Mouse (Mus musculus) liver, postnatal 0 days (tissue): ENCODE results near the gene Sae1. TPM values are rescaled to one million over a fixed set of nuclear protein-coding genes. Genes with fewer than 3 reads are reported as not detected.

Source experiments
- ATAC-seq: fragments of 200-750 bp; cut with Nextera tagmentation; 2 replicates; pipeline ENCODE4 v1.8.0; 2017; ENCODE audit warnings: mild to moderate bottlenecking, moderate library complexity
- DNase-seq: peaks from one replicate; pipeline ENCODE4 v3.0.0-alpha.2; 2016
- H3K27ac ChIP-seq: fragments of 300-500 bp; sonication (generic); 2 replicates; pipeline ENCODE4 v1.5.1; 2014; ENCODE audit warnings: antibody characterized with exemption, moderate library complexity, mild to moderate bottlenecking, low read depth
- H3K27me3 ChIP-seq: fragments of 300-500 bp; sonication (generic); 2 replicates; pipeline ENCODE4 v1.6.1; 2014; ENCODE audit warnings: low read length, control low read depth, mixed read lengths; ENCODE audit not compliant: insufficient read depth
- H3K36me3 ChIP-seq: fragments of 300-500 bp; sonication (generic); replicated peaks from 2 replicates; pipeline ENCODE4 v1.6.1; 2014; ENCODE audit warnings: mild to moderate bottlenecking, control low read depth, low read length, moderate library complexity, mixed read lengths; ENCODE audit not compliant: insufficient read depth
- H3K4me1 ChIP-seq: fragments of 300-500 bp; sonication (generic); 2 replicates; pipeline ENCODE4 v1.6.1; 2014; ENCODE audit warnings: antibody characterized with exemption, mild to moderate bottlenecking, control low read depth; ENCODE audit not compliant: insufficient read depth
- H3K4me2 ChIP-seq: fragments of 300-500 bp; sonication (generic); 2 replicates; pipeline ENCODE4 v1.6.1; 2014; ENCODE audit warnings: low read depth, mild to moderate bottlenecking, low read length, moderate library complexity, mixed read lengths
- H3K4me3 ChIP-seq: fragments of 300-500 bp; sonication (generic); 2 replicates; pipeline ENCODE4 v1.5.1; 2014; ENCODE audit warnings: low read depth, low read length
- H3K9ac ChIP-seq: fragments of 300-500 bp; sonication (generic); replicated peaks from 2 replicates; pipeline ENCODE4 v1.6.1; 2014; ENCODE audit warnings: mild to moderate bottlenecking, moderate library complexity
- H3K9me3 ChIP-seq: fragments of 300-500 bp; sonication (generic); 2 replicates; pipeline ENCODE4 v1.6.1; 2016; ENCODE audit warnings: mild to moderate bottlenecking, control low read depth, low read length, mixed read lengths
- CTCF ChIP-seq: sonication (generic); IDR thresholded peaks from 2 replicates; pipeline ENCODE4 v1.5.1; 2016; ENCODE audit warnings: antibody characterized with exemption, low read depth
- EP300 ChIP-seq: IDR thresholded peaks from 2 replicates; pipeline ENCODE4 v1.6.1; 2016; ENCODE audit warnings: antibody characterized with exemption, low read depth, mild to moderate bottlenecking
- WGBS: fragments of 180-500 bp; shearing (Covaris S2); extraction: QIAGEN DNeasy Blood & Tissue Kit; methylation state at CpG from one replicate; pipeline ENCODE4 v1.1.7; 2014; ENCODE audit not compliant: insufficient replicate concordance; 5-methylcytosine and 5-hydroxymethylcytosine counted together
- polyA plus RNA-seq: library from polyadenylated mRNA; unstranded; fragments of >200 nt; fragmentation: Nextera tagmentation; extraction: Ambion mirVana; gene quantifications from 2 replicates; pipeline ENCODE4 v1.2.1, GENCODE M21; 2015

Gene Sae1
- polyA plus RNA-seq, 1 experiment from 2014 or later: 51.9 TPM

DNA sequence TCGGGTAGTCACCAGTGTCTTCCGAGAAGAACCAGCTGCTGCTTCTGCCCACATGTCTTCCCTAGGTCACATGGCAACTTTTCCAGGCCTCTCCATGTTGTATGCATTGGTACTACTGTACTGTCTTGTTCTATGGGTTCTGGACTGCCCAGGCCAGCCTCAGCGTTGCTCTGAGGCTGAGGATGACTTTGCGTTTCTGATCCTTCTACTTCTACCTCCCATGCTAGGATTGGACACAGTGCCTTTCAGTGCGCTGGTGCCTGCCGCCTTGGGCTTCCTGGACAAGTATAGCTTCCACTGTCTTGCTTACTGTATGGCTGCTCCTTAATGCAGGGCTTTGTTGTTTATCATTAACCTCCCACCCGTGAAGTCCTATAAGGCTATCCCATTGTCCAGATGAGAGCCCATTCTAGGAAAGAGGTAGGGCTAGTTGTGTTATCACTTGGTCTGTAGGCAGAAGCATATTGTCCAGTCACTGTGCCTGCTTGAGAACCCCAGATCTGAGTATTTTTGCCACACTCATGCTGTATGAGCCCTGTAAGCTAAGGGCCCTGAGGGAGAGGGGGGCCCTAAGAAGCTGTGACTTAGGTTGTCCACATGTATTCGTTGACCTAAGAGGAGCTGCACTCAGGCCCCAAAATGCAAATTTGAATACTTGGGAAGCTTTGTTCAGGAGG, 24.8 kb upstream of the Sae1 start:
- peak overlapping the region; percentile 59 for H3K27ac ChIP-seq
- H3K9ac ChIP-seq: no peak overlapping the region
- no peak overlapping the region for H3K4me2 ChIP-seq
- H3K4me1 ChIP-seq: peaks cover 41% of the 10 kb centered on the region
- peaks cover 25% of the 10 kb centered on the region for H3K36me3 ChIP-seq
- no peak overlapping the region for H3K4me3 ChIP-seq
- TF ChIP-seq EP300: no peak
- no peak for TF ChIP-seq CTCF
- H3K9me3 ChIP-seq: no peaks in the 10 kb centered on the region
- ATAC-seq (peak; percentile 77), DNase-seq (no peak)
- H3K27me3 ChIP-seq: no peaks in the 10 kb centered on the region
- 71% methylated on average over 8 of the region's 8 CpGs for WGBS

DNA sequence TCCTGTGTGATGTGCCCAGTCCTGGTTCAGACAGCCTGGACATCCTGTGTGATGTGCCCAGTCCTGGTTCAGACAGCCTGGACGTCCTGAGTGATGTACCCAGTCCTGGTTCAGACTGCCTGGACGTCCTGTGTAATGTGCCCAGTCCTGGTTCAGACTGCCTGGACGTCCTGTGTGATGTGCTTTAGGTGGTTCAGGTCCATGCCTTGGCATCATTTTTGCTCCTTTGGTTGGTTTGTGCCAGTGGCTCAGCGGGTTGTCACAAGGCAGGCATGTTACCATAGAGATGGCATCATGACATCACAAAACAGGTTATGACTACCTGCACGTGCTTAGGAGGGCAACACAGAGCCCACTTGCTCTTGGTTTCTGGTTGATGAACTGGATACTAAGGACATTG, 23.5 kb upstream of the Sae1 start:
- DNase-seq (no peak), ATAC-seq (no peak)
- Histone ChIP-seq H3K4me3 (no peak overlapping the region), H3K4me1 (peaks cover 40% of the 10 kb centered on the region), H3K27me3 (no peaks in the 10 kb centered on the region), H3K27ac (peak overlapping the region; percentile 59; the same call in 1 of the 2 replicates), H3K9ac (no peak overlapping the region), H3K9me3 (no peaks in the 10 kb centered on the region), H3K36me3 (peaks cover 14% of the 10 kb centered on the region), H3K4me2 (no peak overlapping the region)
- TF ChIP-seq EP300 (no peak), CTCF (no peak)
- WGBS: 85% methylated on average over 5 of the region's 5 CpGs

DNA sequence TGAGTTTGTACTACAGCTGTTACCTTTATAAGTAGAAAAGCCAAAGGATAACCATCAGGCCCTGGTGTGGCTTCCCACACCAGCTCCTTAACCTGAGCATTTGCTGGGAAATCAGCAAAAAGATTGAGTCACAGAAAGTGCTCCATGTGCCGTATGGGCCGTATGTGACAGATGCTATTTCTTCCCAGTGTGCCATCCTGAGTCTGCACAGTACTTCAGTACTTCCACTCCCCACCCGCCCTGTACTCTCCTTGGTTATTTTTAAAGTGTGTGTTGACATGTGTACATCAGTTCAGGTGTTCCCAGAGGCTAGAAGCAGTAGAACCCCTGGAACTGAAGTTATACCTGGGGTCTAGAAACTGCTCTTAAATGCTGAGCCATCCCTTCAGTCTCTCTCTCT, 19.4 kb upstream of the Sae1 start:
- Histone ChIP-seq H3K36me3 (peaks cover 8% of the 10 kb centered on the region), H3K4me3 (no peak overlapping the region), H3K9me3 (no peaks in the 10 kb centered on the region), H3K9ac (0 out of 2 replicates have a peak overlapping the region, but pooled peaks have one; percentile 12), H3K27me3 (no peaks in the 10 kb centered on the region), H3K27ac (peak overlapping the region; percentile 100), H3K4me2 (no peak overlapping the region), H3K4me1 (peaks cover 52% of the 10 kb centered on the region)
- ATAC-seq: no peak
- 87% methylated on average over 3 of the region's 3 CpGs for WGBS
- DNase-seq: no peak
- TF ChIP-seq CTCF (no peak), EP300 (no peak)

DNA sequence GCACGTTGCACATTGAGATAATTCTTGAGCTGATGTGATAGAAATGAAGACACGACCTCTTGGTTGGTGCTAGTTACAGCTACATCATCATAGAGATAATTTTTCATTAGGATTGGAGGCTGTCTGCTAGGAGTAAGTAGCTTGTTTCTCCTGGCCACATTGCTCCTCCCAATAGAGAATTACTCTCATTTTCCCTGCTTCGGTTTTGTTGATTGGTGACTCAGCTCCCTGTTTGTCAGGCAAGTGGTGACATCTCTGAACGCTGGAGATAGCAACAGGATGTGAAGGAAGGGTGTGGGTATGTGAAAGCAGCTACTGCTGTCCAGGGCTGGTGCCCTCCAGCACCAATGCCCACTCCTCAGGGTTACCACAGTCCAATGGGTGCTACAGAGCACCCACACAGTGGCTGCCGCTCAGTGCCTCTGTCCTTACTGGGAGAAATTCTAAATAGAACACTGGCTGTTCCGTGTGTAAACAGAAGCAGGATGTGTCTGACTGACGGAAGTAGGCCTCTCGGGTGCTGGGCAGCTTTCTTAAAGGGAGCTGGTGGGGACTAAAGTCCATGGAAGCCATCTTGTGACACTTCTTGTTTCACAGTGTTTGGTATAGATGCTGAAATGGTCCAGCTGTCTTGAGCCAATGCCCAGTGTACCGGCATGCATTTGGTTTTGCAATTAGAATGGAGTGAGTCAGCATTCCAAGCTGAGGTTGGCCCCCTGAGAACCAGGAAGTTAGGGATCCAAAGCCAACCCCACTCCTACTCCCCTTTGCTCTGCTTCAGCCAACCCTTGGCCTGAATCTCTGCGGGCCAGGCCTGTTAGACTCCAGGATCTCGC, 18.1 kb upstream of the Sae1 start:
- DNase-seq (peak; percentile 62), ATAC-seq (peak; percentile 62)
- H3K27me3 ChIP-seq: no peaks in the 10 kb centered on the region
- peak; percentile 79 for TF ChIP-seq EP300
- TF ChIP-seq CTCF: no peak
- H3K27ac ChIP-seq: peak overlapping the region; percentile 100
- H3K4me3 ChIP-seq: peak overlapping the region; percentile 27
- H3K9me3 ChIP-seq: no peaks in the 10 kb centered on the region
- H3K4me2 ChIP-seq: peak overlapping the region; percentile 72
- H3K9ac ChIP-seq: peak overlapping the region; percentile 71
- H3K4me1 ChIP-seq: peaks cover 46% of the 10 kb centered on the region
- 0 out of 2 replicates have a peak, but pooled peaks cover 2% of the 10 kb centered on the region for H3K36me3 ChIP-seq
- 11% methylated on average over 11 of the region's 11 CpGs for WGBS

DNA sequence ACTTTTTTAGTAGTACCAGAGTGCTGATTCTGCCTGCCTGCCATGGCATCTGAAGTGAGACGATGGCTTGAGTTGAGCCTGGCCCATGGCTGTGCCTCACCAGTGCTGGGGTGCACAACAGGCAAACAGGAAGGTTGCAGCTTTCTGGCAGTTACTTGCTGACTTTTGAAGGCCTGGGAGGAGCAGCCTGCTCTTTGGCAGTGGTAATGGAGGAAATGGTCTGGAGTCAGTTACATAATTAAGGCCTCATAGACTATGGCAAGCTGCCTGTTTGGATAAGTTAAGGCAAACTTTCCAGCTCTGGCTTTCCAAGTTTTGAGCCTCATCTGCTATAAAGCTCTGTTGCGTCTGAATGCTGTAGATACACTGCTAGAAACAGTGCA, 17.5 kb upstream of the Sae1 start:
- no peaks in the 10 kb centered on the region for H3K27me3 ChIP-seq
- no peak for ATAC-seq
- H3K9ac ChIP-seq: peak overlapping the region; percentile 71
- WGBS: 20% methylated on average over 2 of the region's 2 CpGs
- peak overlapping the region; percentile 100 for H3K27ac ChIP-seq
- H3K4me3 ChIP-seq: peak overlapping the region; percentile 27
- no peaks in the 10 kb centered on the region for H3K9me3 ChIP-seq
- H3K36me3 ChIP-seq: 0 out of 2 replicates have a peak, but pooled peaks cover 2% of the 10 kb centered on the region
- TF ChIP-seq EP300 (no peak), CTCF (no peak)
- H3K4me2 ChIP-seq: peak overlapping the region; percentile 72
- DNase-seq: peak; percentile 46
- peaks cover 46% of the 10 kb centered on the region for H3K4me1 ChIP-seq

DNA sequence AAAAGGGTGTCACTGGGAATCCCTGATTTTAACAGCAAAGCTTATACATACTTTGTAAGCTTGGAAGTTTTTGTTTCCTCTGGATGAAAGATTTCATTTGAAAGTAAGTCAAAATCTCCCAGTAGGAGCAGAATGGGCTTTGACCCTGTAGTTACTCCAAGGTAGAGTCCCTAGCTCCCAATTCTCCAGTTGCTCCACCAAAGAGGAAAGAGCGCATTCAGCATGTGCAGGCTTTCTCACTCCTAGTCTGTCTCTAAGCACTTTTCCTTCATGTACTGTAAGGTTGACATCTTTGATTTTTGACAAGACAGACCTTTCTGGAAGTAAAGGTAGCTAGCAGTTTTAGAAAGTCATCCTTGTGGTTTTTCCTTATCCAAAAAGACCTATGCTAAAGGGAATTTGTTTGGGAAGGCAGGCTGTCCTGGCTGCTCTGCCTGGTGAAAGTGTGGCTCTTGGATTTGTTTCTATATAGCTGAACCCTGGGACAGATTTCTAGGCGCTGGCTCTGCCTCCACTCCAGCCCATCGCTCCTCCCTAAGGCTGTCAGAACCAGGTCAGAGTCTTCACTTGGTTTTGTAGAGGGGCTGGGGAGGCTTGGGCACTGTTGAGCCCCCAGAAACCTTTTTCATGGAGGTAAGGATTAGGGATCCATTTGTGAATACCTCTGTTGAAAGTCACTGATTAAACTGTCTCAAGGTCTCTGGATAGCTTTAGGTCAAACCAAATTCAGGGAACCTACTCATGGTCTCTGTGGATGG, 16.9 kb upstream of the Sae1 start:
- no peak for TF ChIP-seq CTCF
- TF ChIP-seq EP300: no peak; the same call in 1 of the 2 replicates
- 0 out of 2 replicates have a peak, but pooled peaks cover 2% of the 10 kb centered on the region for H3K36me3 ChIP-seq
- peaks cover 46% of the 10 kb centered on the region for H3K4me1 ChIP-seq
- DNase-seq: no peak
- ATAC-seq: no peak
- H3K9ac ChIP-seq: peak overlapping the region; percentile 71
- peak overlapping the region; percentile 72 for H3K4me2 ChIP-seq
- H3K4me3 ChIP-seq: peak overlapping the region; percentile 27
- 61% methylated on average over 3 of the region's 3 CpGs for WGBS
- peak overlapping the region; percentile 100 for H3K27ac ChIP-seq
- H3K27me3 ChIP-seq: no peaks in the 10 kb centered on the region
- no peaks in the 10 kb centered on the region for H3K9me3 ChIP-seq
